ENCODE assay signal across 20 mouse cellular contexts in the genomic region with DNA sequence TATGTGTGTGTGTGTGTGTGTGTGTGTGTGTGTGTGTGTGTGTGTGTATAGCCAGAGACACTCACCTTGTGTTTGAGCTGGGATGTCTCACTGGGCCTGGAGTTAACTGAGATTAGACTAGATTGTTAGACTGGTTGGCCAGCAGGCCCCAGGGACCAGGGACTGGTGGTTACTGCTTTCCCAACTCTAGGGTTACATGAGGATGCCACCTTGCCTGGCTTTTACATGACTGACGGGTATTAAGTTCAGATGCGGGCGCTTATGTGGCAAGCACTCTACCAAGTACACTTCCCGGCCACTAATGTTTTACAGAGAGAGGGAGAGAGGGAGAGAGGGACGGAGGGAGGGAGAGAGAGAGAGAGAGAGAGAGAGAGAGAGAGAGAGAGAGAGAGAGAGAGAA.
"Had no signal": no experiment of that assay in that cellular context is flagged by ENCODE, and none has a peak within 500 bp of the region (broad histone marks: within the 10 kb centered on the region; RNA-seq: fewer than 3 reads in every experiment).

No protein-coding gene starts in this region.

- H3K4me3 ChIP-seq: midbrain, embryonic 10.5 days; midbrain, embryonic 12.5 days; myocyte; neural tube, embryonic 13.5 days; neural tube, embryonic 15.5 days; stomach, embryonic 15.5 days had no signal

- DNase-seq: lung, adult 18-20 months; lung, embryonic 14.5 days; lung, postnatal 10 days; lung, postnatal 4 days; midbrain, embryonic 14.5 days; retina, postnatal 1 day; right cerebral cortex, adult 18-20 months; right cerebral cortex, postnatal 25 days; right cerebral cortex, postnatal 4 days; thymus, adult 2 months; thymus, postnatal 25 days; thymus, postnatal 4 days had no signal

- ATAC-seq: midbrain, embryonic 16.5 days had no signal

- H3K27ac ChIP-seq: midbrain, embryonic 10.5 days; midbrain, embryonic 12.5 days; neural tube, embryonic 13.5 days; neural tube, embryonic 15.5 days; stomach, embryonic 15.5 days; stomach, postnatal 0 days had no signal
